Comparison of ENCODE assay signal across 16 mouse cellular contexts in the genomic region with DNA sequence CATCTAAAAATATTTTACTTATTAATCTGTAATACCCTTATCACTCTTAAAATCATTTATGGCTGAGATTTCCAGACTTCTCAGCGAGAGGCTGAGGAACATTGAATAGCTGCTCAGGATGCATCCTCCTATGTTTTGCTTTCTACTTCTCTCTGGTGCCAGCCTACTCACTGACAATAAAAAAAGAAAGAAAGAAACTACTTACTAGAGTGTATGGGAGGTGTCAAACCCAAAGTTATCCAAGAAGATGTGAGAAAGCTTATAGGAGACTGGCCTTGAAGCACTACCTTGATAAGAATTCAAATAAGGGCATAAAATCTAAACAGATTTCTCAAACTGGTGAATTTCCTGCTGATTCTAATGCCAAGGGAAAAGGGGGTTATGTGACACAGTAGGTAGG.
"Had no signal": no experiment of that assay in that cellular context is flagged by ENCODE, and none has a peak within 500 bp of the region (broad histone marks: within the 10 kb centered on the region; RNA-seq: fewer than 3 reads in every experiment).

No protein-coding gene starts in this region.

- H3K36me3 ChIP-seq: neural tube, embryonic 13.5 days; neural tube, embryonic 15.5 days; stomach, embryonic 15.5 days had no signal

- H3K9me3 ChIP-seq: neural tube, embryonic 13.5 days; neural tube, embryonic 15.5 days; stomach, embryonic 15.5 days had no signal

- DNase-seq: retina, postnatal 1 day; right cerebral cortex, adult 18-20 months; right cerebral cortex, postnatal 14 days; right cerebral cortex, postnatal 25 days; right cerebral cortex, postnatal 4 days; spleen, adult 18-20 months; thymus, adult 18-20 months; thymus, adult 2 months; thymus, postnatal 14 days; thymus, postnatal 25 days; thymus, postnatal 36 days; thymus, postnatal 4 days had no signal

- H3K4me1 ChIP-seq: neural tube, embryonic 13.5 days; neural tube, embryonic 15.5 days; stomach, embryonic 15.5 days had no signal

- H3K4me2 ChIP-seq: neural tube, embryonic 13.5 days; neural tube, embryonic 15.5 days; stomach, embryonic 15.5 days had no signal

- H3K27me3 ChIP-seq: neural tube, embryonic 13.5 days; neural tube, embryonic 15.5 days; stomach, embryonic 15.5 days had no signal

- H3K9ac ChIP-seq: neural tube, embryonic 13.5 days; neural tube, embryonic 15.5 days; stomach, embryonic 15.5 days had no signal

- H3K27ac ChIP-seq: neural tube, embryonic 13.5 days; neural tube, embryonic 15.5 days; stomach, embryonic 15.5 days; stomach, postnatal 0 days had no signal

- H3K4me3 ChIP-seq: neural tube, embryonic 13.5 days; neural tube, embryonic 15.5 days; stomach, embryonic 15.5 days had no signal
